Mouse (Mus musculus) cerebellum, adult 2 months (tissue): Measurements from ENCODE around the gene Tpgs1.

Source experiments
- CTCF ChIP-seq: fragments of 200-500 bp; IDR thresholded peaks from 2 replicates; pipeline ENCODE4 v1.5.1; 2011; ENCODE audit warnings: low read depth, mild to moderate bottlenecking, control low read depth, low read length, moderate library complexity, borderline replicate concordance; ENCODE audit not compliant: insufficient read depth
- POLR2A ChIP-seq: fragments of 200-500 bp; IDR thresholded peaks from 2 replicates; pipeline ENCODE4 v1.6.1; 2011; ENCODE audit warnings: low read length, control low read depth, borderline replicate concordance; ENCODE audit not compliant: insufficient read depth

DNA sequence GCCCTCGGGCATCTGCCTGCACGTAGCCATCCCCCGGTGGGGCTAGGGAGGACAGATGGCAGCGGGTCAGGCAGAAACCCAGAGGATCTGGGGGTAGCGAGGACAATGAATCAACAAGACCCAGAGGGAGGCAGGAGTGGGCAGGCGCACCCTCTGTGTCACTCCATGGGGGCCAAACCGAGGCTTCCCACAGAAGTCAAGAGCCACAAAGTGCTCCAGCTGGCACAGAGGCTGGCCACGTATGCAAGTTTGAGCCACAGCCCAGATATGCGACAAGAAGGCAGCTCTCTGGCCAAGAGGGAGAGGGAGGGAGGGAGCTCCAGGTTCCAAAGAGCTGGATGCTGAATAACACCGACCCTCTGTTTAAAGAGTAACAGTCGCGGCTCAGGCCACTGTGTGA, 45.2 kb upstream of the Tpgs1 start:
- TF ChIP-seq CTCF (no peak), POLR2A (no peak)
